Mouse (Mus musculus) lung, adult 2 months (tissue): ENCODE data around the gene Hist1h4h.

Experiments
- CTCF ChIP-seq: fragments of 200-500 bp; IDR thresholded peaks from 2 replicates; pipeline ENCODE4 v1.5.1; 2011; ENCODE audit warnings: mild to moderate bottlenecking, low read length, control low read depth; ENCODE audit not compliant: insufficient read depth
- POLR2A ChIP-seq: fragments of 200-500 bp; IDR thresholded peaks from 2 replicates; pipeline ENCODE4 v1.6.1; 2011; ENCODE audit warnings: low read depth, mild to moderate bottlenecking, control low read depth, low read length, borderline replicate concordance; ENCODE audit errors: extremely low read depth

GRCm38 (mm10) chr13:23519416-23519815, 11.4 kb upstream of the Hist1h4h start:
- no peak for TF ChIP-seq CTCF
- TF ChIP-seq POLR2A, result no peak
